Mouse (Mus musculus): Measurements from ENCODE around the gene Rack1. TPM values are rescaled to one million over a fixed set of nuclear protein-coding genes. Genes with fewer than 3 reads are reported as not detected.

Rack1 gene
- polyA plus RNA-seq, 1 experiment from 2014 or later = 321 TPM

DNA sequence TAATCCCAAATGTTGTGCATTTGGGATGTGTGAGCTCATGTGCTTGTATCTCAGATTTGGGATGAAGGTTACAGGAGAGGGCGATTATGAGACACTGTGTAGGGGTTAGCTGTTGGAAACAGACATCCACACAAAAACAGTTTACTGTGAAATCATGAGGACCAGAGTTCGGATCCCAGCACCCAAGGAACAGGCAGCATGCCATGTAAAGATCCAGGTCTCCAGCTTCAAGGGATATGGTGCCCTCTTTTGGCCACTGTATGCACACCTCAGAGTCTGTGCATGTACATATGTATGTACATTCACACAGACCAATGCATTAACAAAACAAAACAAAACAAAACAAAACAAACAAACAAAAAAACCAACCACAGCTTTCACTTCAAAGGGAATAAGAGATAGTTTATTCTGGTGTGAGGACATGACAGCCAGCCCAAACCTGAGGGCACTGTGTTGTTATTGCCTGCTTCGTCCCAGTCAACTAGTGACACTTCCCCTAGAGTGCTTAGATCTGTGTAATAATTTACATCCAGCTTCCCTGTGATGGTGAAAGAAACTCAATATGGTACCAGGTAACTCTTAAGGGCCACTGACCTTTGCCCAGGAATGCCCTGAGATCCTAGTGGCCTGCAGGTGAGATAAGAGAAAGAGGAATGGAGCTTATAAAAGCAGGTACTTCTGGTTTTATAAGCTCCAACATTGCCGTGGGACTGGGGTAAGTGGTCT is 51.3 kb downstream of the Rack1 start:
- no peaks in the 10 kb centered on the region for H3K36me3 ChIP-seq (ENCODE audit: inconsistent target)
- H3K79me2 ChIP-seq (ENCODE audit: inconsistent target) = no peaks in the 10 kb centered on the region
- WGBS (ENCODE audit: missing documents) = 95% methylated on average over 4 of the region's 4 CpGs
- H3K27ac ChIP-seq = no peak overlapping the region
- H3K4me3 ChIP-seq (ENCODE audit: inconsistent target) = no peak overlapping the region

- Histone ChIP-seq H3K4me3 (ENCODE audit: inconsistent target) (no peak overlapping the region), H3K36me3 (ENCODE audit: inconsistent target) (no peaks in the 10 kb centered on the region), H3K27ac (no peak overlapping the region), H3K79me2 (ENCODE audit: inconsistent target) (no peaks in the 10 kb centered on the region)
- WGBS (ENCODE audit: missing documents) = 87% methylated on average over 4 of the region's 4 CpGs
These were observed 52.1 kb downstream of the Rack1 start for GRCm38 (mm10) chr11:48852190-48852589.

GRCm38 (mm10) chr11:48852624-48853473 is 52.7 kb downstream of the Rack1 start:
- Histone ChIP-seq H3K4me3 (ENCODE audit: inconsistent target) (peak overlapping the region; percentile 59), H3K27ac (no peak overlapping the region), H3K36me3 (ENCODE audit: inconsistent target) (no peaks in the 10 kb centered on the region), H3K79me2 (ENCODE audit: inconsistent target) (no peaks in the 10 kb centered on the region)
- 15% methylated on average over 23 of the region's 23 CpGs for WGBS (ENCODE audit: missing documents)

DNA sequence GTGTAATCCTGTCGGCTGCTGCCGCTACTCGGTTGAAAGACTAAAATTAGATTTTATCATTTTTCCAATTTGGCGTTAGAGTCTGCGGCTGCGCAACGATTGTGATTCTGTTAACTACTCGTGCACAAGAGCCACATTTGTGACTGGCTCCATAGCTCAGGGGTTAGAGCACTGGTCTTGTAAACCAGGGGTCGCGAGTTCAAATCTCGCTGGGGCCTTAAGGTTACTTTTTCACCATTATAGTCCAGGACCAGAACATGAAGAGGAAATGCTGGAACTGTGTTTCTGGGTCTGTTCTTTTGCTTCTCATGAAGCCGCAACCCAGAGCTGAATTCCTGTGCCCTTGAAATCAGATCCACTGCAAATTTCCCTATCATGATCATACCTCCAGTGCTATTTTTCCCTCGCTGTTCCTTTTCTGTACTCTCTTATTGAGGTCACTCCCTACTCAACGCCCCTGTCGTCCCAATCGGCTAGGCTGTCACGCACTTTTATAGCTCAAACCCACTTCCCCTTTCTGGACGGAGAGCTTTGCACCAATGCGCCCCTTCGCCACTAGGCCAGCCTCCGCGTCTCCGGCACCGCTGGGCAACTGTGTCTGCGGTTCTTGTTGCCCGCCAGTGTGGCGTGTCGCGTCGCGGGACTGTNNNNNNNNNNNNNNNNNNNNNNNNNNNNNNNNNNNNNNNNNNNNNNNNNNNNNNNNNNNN is 53.5 kb downstream of the Rack1 start:
- H3K79me2 ChIP-seq (ENCODE audit: inconsistent target) = no peaks in the 10 kb centered on the region
- H3K36me3 ChIP-seq (ENCODE audit: inconsistent target) = no peaks in the 10 kb centered on the region
- H3K27ac ChIP-seq = peak overlapping the region; percentile 41
- H3K4me3 ChIP-seq (ENCODE audit: inconsistent target) = peak overlapping the region; percentile 59
- WGBS (ENCODE audit: missing documents) = 2% methylated on average over 31 of the region's 31 CpGs

Other genes with a start within 250 kb of the Rack1 start
- 40.1 to 48.8 TPM (median 47.2 TPM) in 3 replicates for gene Trim41, start 17.0 kb downstream of the Rack1 start, polyA plus RNA-seq (2018)
- gene Trim7, start 25.8 kb downstream of the Rack1 start, polyA plus RNA-seq (2018) = 1.1 to 1.4 TPM (median 1.2 TPM) in 3 replicates
- 0.75 to 2.7 TPM (median 1.7 TPM) in 3 replicates for gene Gm12184, start 26.3 kb downstream of the Rack1 start, polyA plus RNA-seq (2018)
- 118 to 323 TPM (median 130 TPM) in 3 replicates for gene Irgm1, start 71.4 kb downstream of the Rack1 start, polyA plus RNA-seq (2018)
- gene Gm5431, start 101.9 kb downstream of the Rack1 start, polyA plus RNA-seq (2018) = 43.5 to 99.6 TPM (median 62.6 TPM) in 3 replicates
- gene Psme2b, start 145.9 kb downstream of the Rack1 start, polyA plus RNA-seq (2018) = 12.3 to 45.7 TPM (median 19.2 TPM) in 3 replicates
- gene Olfr56, start 178.6 kb downstream of the Rack1 start, polyA plus RNA-seq (2018) = 1.7 to 2.7 TPM (median 2.5 TPM) in 3 replicates
- 13.0 to 45.0 TPM (median 18.5 TPM) in 3 replicates for gene 9930111J21Rik1, start 179.1 kb downstream of the Rack1 start, polyA plus RNA-seq (2018)
- gene Gm12185, start 191.9 kb downstream of the Rack1 start, polyA plus RNA-seq (2018) = 0.58 to 2.3 TPM (median 0.77 TPM) in 3 replicates
- gene Tgtp1, start 193.8 kb downstream of the Rack1 start, polyA plus RNA-seq (2018) = 0.63 to 6.2 TPM (median 1.7 TPM) in 3 replicates

All from macrophage (primary cell).